Mouse (Mus musculus) intestine, embryonic 14.5 days (tissue): ENCODE results near the gene Trip11. TPM values are rescaled to one million over a fixed set of nuclear protein-coding genes. Genes with fewer than 3 reads are reported as not detected.
A peak's percentile ranks its signal among the peaks of the same experiment; 100 is the strongest.

Source experiments
- ATAC-seq: fragments of 200-750 bp; cut with Nextera tagmentation; replicated peaks from 2 replicates; pipeline ENCODE4 v1.8.0; 2017; ENCODE audit warnings: low read depth, moderate number of reproducible peaks, moderate TSS enrichment, moderate library complexity; ENCODE audit not compliant: low FRiP score, low TSS enrichment
- DNase-seq: peaks from one replicate; pipeline ENCODE4 v3.0.0-alpha.2; 2018; ENCODE audit warnings: low spot score
- H3K27ac ChIP-seq: fragments of 300-500 bp; sonication (generic); 2 replicates; pipeline ENCODE4 v1.5.1; 2014; ENCODE audit warnings: low read depth, mild to moderate bottlenecking, control low read depth
- H3K27me3 ChIP-seq: fragments of 300-500 bp; sonication (generic); replicated peaks from 2 replicates; pipeline ENCODE4 v1.6.1; 2014; ENCODE audit warnings: low read length, control low read depth; ENCODE audit not compliant: control insufficient read depth, insufficient read depth
- H3K36me3 ChIP-seq: fragments of 300-500 bp; sonication (generic); 2 replicates; pipeline ENCODE4 v1.6.1; 2014; ENCODE audit warnings: low read length, control low read depth; ENCODE audit not compliant: control insufficient read depth, insufficient read depth
- H3K4me1 ChIP-seq: fragments of 300-500 bp; sonication (generic); replicated peaks from 2 replicates; pipeline ENCODE4 v1.6.1; 2014; ENCODE audit warnings: low read length, control low read depth, mixed read lengths; ENCODE audit not compliant: control insufficient read depth, insufficient read depth
- H3K4me2 ChIP-seq: fragments of 300-500 bp; sonication (generic); 2 replicates; pipeline ENCODE4 v1.6.1; 2014; ENCODE audit warnings: low read length
- H3K4me3 ChIP-seq: fragments of 300-500 bp; sonication (generic); 2 replicates; pipeline ENCODE4 v1.5.1; 2014; ENCODE audit warnings: low read depth, low read length, control low read depth, mixed read lengths
- H3K9ac ChIP-seq: fragments of 300-500 bp; sonication (generic); 2 replicates; pipeline ENCODE4 v1.6.1; 2014; ENCODE audit warnings: mild to moderate bottlenecking, low read length
- H3K9me3 ChIP-seq: fragments of 300-500 bp; sonication (generic); 2 replicates; pipeline ENCODE4 v1.6.1; 2016; ENCODE audit warnings: low read length, control low read depth; ENCODE audit not compliant: control insufficient read depth
- WGBS: fragments of 180-500 bp; shearing (Covaris S2); extraction: QIAGEN DNeasy Blood & Tissue Kit; methylation state at CpG from one replicate; pipeline ENCODE4 v1.1.7; 2014; 5-methylcytosine and 5-hydroxymethylcytosine counted together
- polyA plus RNA-seq: library from polyadenylated mRNA; unstranded; fragments of >200 nt; fragmentation: Nextera tagmentation; extraction: Ambion mirVana; gene quantifications from 2 replicates; pipeline ENCODE4 v1.2.1, GENCODE M21; 2014

The Trip11 gene
- polyA plus RNA-seq, 1 experiment from 2014 or later = 26.8 TPM

GRCm38 (mm10) chr12:101823161-101823560, 89.9 kb downstream of the Trip11 start:
- Histone ChIP-seq H3K4me2 (no peak overlapping the region), H3K27me3 (no peaks in the 10 kb centered on the region; the same call in 1 of the 2 replicates), H3K4me3 (no peak overlapping the region), H3K9me3 (no peaks in the 10 kb centered on the region), H3K27ac (no peak overlapping the region), H3K36me3 (no peaks in the 10 kb centered on the region), H3K9ac (no peak overlapping the region), H3K4me1 (no peaks in the 10 kb centered on the region; the same call in 1 of the 2 replicates)
- WGBS = 88% methylated on average over 4 of the region's 4 CpGs
- DNase-seq (no peak), ATAC-seq (no peak)

GRCm38 (mm10) chr12:101821596-101821995, 91.5 kb downstream of the Trip11 start:
- ATAC-seq = no peak

GRCm38 (mm10) chr12:101819570-101819969, 93.5 kb downstream of the Trip11 start:
- Histone ChIP-seq H3K4me2 (peak overlapping the region; percentile 94), H3K9me3 (no peaks in the 10 kb centered on the region)
- no peak for ATAC-seq

More at GRCm38 (mm10) chr12:101821596-101821995, 91.5 kb downstream of the Trip11 start:
- no peak for DNase-seq
- no peaks in the 10 kb centered on the region; the same call in 1 of the 2 replicates for H3K4me1 ChIP-seq
- H3K27me3 ChIP-seq = no peaks in the 10 kb centered on the region; the same call in 1 of the 2 replicates
- no peak overlapping the region for H3K27ac ChIP-seq
- no peaks in the 10 kb centered on the region for H3K36me3 ChIP-seq
- H3K4me2 ChIP-seq = no peak overlapping the region
- H3K9me3 ChIP-seq = no peaks in the 10 kb centered on the region
- no peak overlapping the region for H3K9ac ChIP-seq
- WGBS = 34% methylated on average over 3 of the region's 3 CpGs
- no peak overlapping the region for H3K4me3 ChIP-seq

GRCm38 (mm10) chr12:101818608-101819370, 94.3 kb downstream of the Trip11 start, which contains the start of gene Fbln5:
TSS of gene Fbln5 (minus strand) at chr12:101819055.
- peak; percentile 76 for ATAC-seq
- 1% methylated on average over 46 of the region's 46 CpGs for WGBS
- Histone ChIP-seq H3K4me3 (peak within 1 kb of the TSS; percentile 41), H3K27ac (peak within 1 kb of the TSS; percentile 76), H3K4me2 (peak within 1 kb of the TSS; percentile 94), H3K27me3 (no peaks in the 10 kb centered on the region; the same call in 1 of the 2 replicates), H3K9me3 (no peaks in the 10 kb centered on the region), H3K9ac (peak within 1 kb of the TSS; percentile 44), H3K36me3 (no peaks in the 10 kb centered on the region), H3K4me1 (no peaks in the 10 kb centered on the region; the same call in 1 of the 2 replicates)
- peak; percentile 74 for DNase-seq

More at GRCm38 (mm10) chr12:101819570-101819969, 93.5 kb downstream of the Trip11 start:
- 40% methylated on average over 9 of the region's 9 CpGs for WGBS
- no peaks in the 10 kb centered on the region; the same call in 1 of the 2 replicates for H3K4me1 ChIP-seq
- 0 out of 2 replicates have a peak overlapping the region, but pooled peaks have one; percentile 76 for H3K27ac ChIP-seq
- H3K36me3 ChIP-seq = no peaks in the 10 kb centered on the region
- DNase-seq = no peak
- H3K27me3 ChIP-seq = no peaks in the 10 kb centered on the region; the same call in 1 of the 2 replicates
- H3K4me3 ChIP-seq = peak overlapping the region; percentile 41
- H3K9ac ChIP-seq = no peak overlapping the region

- H3K9ac ChIP-seq = peak overlapping the region; percentile 44
- H3K27ac ChIP-seq = peak overlapping the region; percentile 76
- DNase-seq (no peak), ATAC-seq (no peak)
- no peaks in the 10 kb centered on the region for H3K9me3 ChIP-seq
- H3K4me1 ChIP-seq = no peaks in the 10 kb centered on the region; the same call in 1 of the 2 replicates
- H3K36me3 ChIP-seq = no peaks in the 10 kb centered on the region
- H3K4me3 ChIP-seq = peak overlapping the region; percentile 41
- H3K27me3 ChIP-seq = no peaks in the 10 kb centered on the region; the same call in 1 of the 2 replicates
- H3K4me2 ChIP-seq = peak overlapping the region; percentile 94
- WGBS = 13% methylated on average over 11 of the region's 11 CpGs
These were observed 94.8 kb downstream of the Trip11 start for GRCm38 (mm10) chr12:101818246-101818607.

- WGBS = 50% methylated on average over 5 of the region's 5 CpGs
- Histone ChIP-seq H3K9me3 (no peaks in the 10 kb centered on the region), H3K36me3 (no peaks in the 10 kb centered on the region), H3K4me1 (no peaks in the 10 kb centered on the region; the same call in 1 of the 2 replicates), H3K27me3 (no peaks in the 10 kb centered on the region; the same call in 1 of the 2 replicates), H3K27ac (no peak overlapping the region), H3K9ac (no peak overlapping the region), H3K4me3 (0 out of 2 replicates have a peak overlapping the region, but pooled peaks have one; percentile 11), H3K4me2 (no peak overlapping the region)
- DNase-seq (no peak), ATAC-seq (no peak)
These were observed 96.3 kb downstream of the Trip11 start for GRCm38 (mm10) chr12:101816810-101817209.

GRCm38 (mm10) chr12:101815796-101816195, 97.3 kb downstream of the Trip11 start:
- Histone ChIP-seq H3K4me2 (no peak overlapping the region), H3K4me1 (no peaks in the 10 kb centered on the region; the same call in 1 of the 2 replicates), H3K4me3 (no peak overlapping the region), H3K27ac (no peak overlapping the region), H3K36me3 (no peaks in the 10 kb centered on the region), H3K27me3 (no peaks in the 10 kb centered on the region; the same call in 1 of the 2 replicates), H3K9me3 (no peaks in the 10 kb centered on the region), H3K9ac (no peak overlapping the region)
- no peak for DNase-seq
- WGBS = 82% methylated on average over 6 of the region's 6 CpGs
- no peak for ATAC-seq

- Histone ChIP-seq H3K4me2 (no peak overlapping the region), H3K9me3 (no peaks in the 10 kb centered on the region), H3K27me3 (no peaks in the 10 kb centered on the region), H3K4me1 (no peaks in the 10 kb centered on the region; the same call in 1 of the 2 replicates), H3K9ac (no peak overlapping the region), H3K4me3 (no peak overlapping the region), H3K27ac (no peak overlapping the region), H3K36me3 (no peaks in the 10 kb centered on the region)
- DNase-seq (no peak), ATAC-seq (no peak)
- 89% methylated on average over 2 of the region's 2 CpGs for WGBS
These were observed 98.6 kb downstream of the Trip11 start for GRCm38 (mm10) chr12:101814423-101814822.
